Mouse (Mus musculus): ENCODE measurements around the gene Ugt1a9.

- TF ChIP-seq EP300 (IDR thresholded peaks at IDR 0.05; ENCODE audit: low read length) (no peak), POLR2A (IDR thresholded peaks at IDR 0.05; ENCODE audit: low read depth, low read length) (no peak), GABPA (IDR thresholded peaks at IDR 0.05; ENCODE audit: insufficient replicate concordance, low read depth, low read length) (no peak), CTCF (conservative IDR thresholded peaks at IDR 0.05 in 1 of 2, IDR thresholded peaks at IDR 0.05 in 1 of 2; ENCODE audit: low read depth in 2 of 2, low read length in 2 of 2) (no peak), MAZ (IDR thresholded peaks at IDR 0.05; ENCODE audit: low read depth, low read length) (no peak), MYC (IDR thresholded peaks at IDR 0.05; ENCODE audit: low read depth, low read length) (no peak), KAT2A (IDR thresholded peaks at IDR 0.05; ENCODE audit: insufficient replicate concordance, low read length) (no peak), TCF12 (IDR thresholded peaks at IDR 0.05; ENCODE audit: low read depth, low read length) (no peak), USF1 (IDR thresholded peaks at IDR 0.05; ENCODE audit: low read depth, low read length) (no peak), IRF4 (IDR thresholded peaks at IDR 0.05; ENCODE audit: low read depth, low read length) (no peak)
Observed at GRCm38 (mm10) chr1:88211812-88212211, 141.2 kb downstream of the Ugt1a9 start, which contains the start of gene Ugt1a1.

All from CH12.LX (cell line).